16 mouse cellular contexts compared by ENCODE assay signal in genomic region chr15:59756141-59756540, GRCm38 (mm10).
DNase-seq lines count a peak whose midpoint lies in the region; ATAC-seq and TF ChIP-seq lines count a peak whose summit lies in the region.
"Had no signal": no experiment of that assay in that cellular context is flagged by ENCODE, and none has a peak within 500 bp of the region (broad histone marks: within the 10 kb centered on the region; RNA-seq: fewer than 3 reads in every experiment).

No protein-coding gene starts in this region.

- TF ChIP-seq CTCF in forebrain, postnatal 0 days (IDR thresholded peaks at IDR 0.05; ENCODE audit: low read depth), result no peak

- WGBS in forebrain, postnatal 0 days, result 44% methylated on average over 6 of the region's 6 CpGs
- WGBS in forebrain, embryonic 15.5 days, result 58% methylated on average over 6 of the region's 6 CpGs

- no peaks in the 10 kb centered on the region for H3K4me1 ChIP-seq in forebrain, postnatal 0 days (ENCODE audit: insufficient read depth)
- H3K4me1 ChIP-seq in forebrain, embryonic 15.5 days, result no peaks in the 10 kb centered on the region; the same call in 1 of the 2 replicates
- H3K4me1 ChIP-seq: intestine, embryonic 15.5 days; limb, embryonic 13.5 days; neural tube, embryonic 15.5 days had no signal

- no peaks in the 10 kb centered on the region for H3K36me3 ChIP-seq in forebrain, postnatal 0 days (ENCODE audit: insufficient read depth)
- no peaks in the 10 kb centered on the region for H3K36me3 ChIP-seq in forebrain, embryonic 15.5 days
- H3K36me3 ChIP-seq: embryonic facial prominence, embryonic 15.5 days; intestine, embryonic 15.5 days; limb, embryonic 13.5 days; neural tube, embryonic 15.5 days had no signal

- H3K9me3 ChIP-seq in forebrain, postnatal 0 days (ENCODE audit: low read length), result no peaks in the 10 kb centered on the region
- no peaks in the 10 kb centered on the region for H3K9me3 ChIP-seq in forebrain, embryonic 15.5 days
- H3K9me3 ChIP-seq: embryonic facial prominence, embryonic 15.5 days; intestine, embryonic 15.5 days; limb, embryonic 13.5 days; neural tube, embryonic 15.5 days had no signal

- H3K9ac ChIP-seq in forebrain, postnatal 0 days, result no peak overlapping the region
- no peak overlapping the region for H3K9ac ChIP-seq in forebrain, embryonic 15.5 days (replicated peaks)
- H3K9ac ChIP-seq: embryonic facial prominence, embryonic 15.5 days; intestine, embryonic 15.5 days; limb, embryonic 13.5 days; neural tube, embryonic 15.5 days had no signal

- no peak for ATAC-seq in forebrain, postnatal 0 days
- ATAC-seq in forebrain, embryonic 15.5 days (replicated peaks), result no peak
- no peak for ATAC-seq in megakaryocyte, adult 5-6 weeks (ENCODE audit: poor library complexity, severe bottlenecking)
- ATAC-seq: intestine, embryonic 15.5 days had no signal

- intact Hi-C loops in heart, postnatal 14 days (cut with DNase I), result no loop called here

- DNase-seq in forebrain, postnatal 0 days, result peak; percentile 6
- peak; percentile 33 to 70 for DNase-seq in kidney, postnatal 25 days
- DNase-seq in kidney, adult 8-10 months, result no peak
- peak; percentile 45 for DNase-seq in heart, postnatal 14 days
- DNase-seq in lung, postnatal 36 days, result peak; percentile 66
- DNase-seq in embryo, embryonic 9.5 days (ENCODE audit: extremely low spot score), result no peak
- DNase-seq: cerebellum, postnatal 14 days; layer of hippocampus, postnatal 36 days; thymus, postnatal 4 days had no signal

- H3K27me3 ChIP-seq in forebrain, postnatal 0 days (ENCODE audit: insufficient read depth, low read length), result no peaks in the 10 kb centered on the region
- H3K27me3 ChIP-seq in forebrain, embryonic 15.5 days, result no peaks in the 10 kb centered on the region
- H3K27me3 ChIP-seq: embryonic facial prominence, embryonic 15.5 days; intestine, embryonic 15.5 days; limb, embryonic 13.5 days; neural tube, embryonic 15.5 days had no signal

- no peak overlapping the region for H3K4me3 ChIP-seq in forebrain, postnatal 0 days (ENCODE audit: low read depth, low read length)
- H3K4me3 ChIP-seq in forebrain, embryonic 15.5 days, result no peak overlapping the region
- H3K4me3 ChIP-seq: embryonic facial prominence, embryonic 15.5 days; intestine, embryonic 15.5 days; limb, embryonic 13.5 days; neural tube, embryonic 15.5 days had no signal

- no peak overlapping the region for H3K27ac ChIP-seq in forebrain, postnatal 0 days (ENCODE audit: low read depth, low read length)
- no peak overlapping the region for H3K27ac ChIP-seq in forebrain, embryonic 15.5 days (replicated peaks)
- H3K27ac ChIP-seq: embryonic facial prominence, embryonic 15.5 days; intestine, embryonic 15.5 days; limb, embryonic 13.5 days; macrophage; neural tube, embryonic 15.5 days had no signal

- no peak overlapping the region for H3K4me2 ChIP-seq in forebrain, postnatal 0 days (ENCODE audit: low read depth)
- no peak overlapping the region for H3K4me2 ChIP-seq in forebrain, embryonic 15.5 days (replicated peaks)
- H3K4me2 ChIP-seq: embryonic facial prominence, embryonic 15.5 days; intestine, embryonic 15.5 days; limb, embryonic 13.5 days; neural tube, embryonic 15.5 days had no signal

Comparison
In these comparisons a context has a peak if more than half of its experiments do, and no peak if none do; other contexts are left out.
1. DNase-seq: peak in forebrain, postnatal 0 days (single experiment), kidney, postnatal 25 days (2 of 2), heart, postnatal 14 days (2 of 2) and lung, postnatal 36 days (single experiment); none in kidney, adult 8-10 months (0 of 2) and embryo, embryonic 9.5 days (single experiment).